Mouse (Mus musculus) intestine, embryonic 14.5 days (tissue): ENCODE measurements around the gene Ltbp4. TPM values are rescaled to one million over a fixed set of nuclear protein-coding genes. Genes with fewer than 3 reads are reported as not detected.
A peak's percentile ranks its signal among the peaks of the same experiment; 100 is the strongest.

Experiments
- ATAC-seq: fragments of 200-750 bp; cut with Nextera tagmentation; replicated peaks from 2 replicates; pipeline ENCODE4 v1.8.0; 2017; ENCODE audit warnings: low read depth, moderate number of reproducible peaks, moderate TSS enrichment, moderate library complexity; ENCODE audit not compliant: low FRiP score, low TSS enrichment
- DNase-seq: peaks from one replicate; pipeline ENCODE4 v3.0.0-alpha.2; 2018; ENCODE audit warnings: low spot score
- H3K27ac ChIP-seq: fragments of 300-500 bp; sonication (generic); 2 replicates; pipeline ENCODE4 v1.5.1; 2014; ENCODE audit warnings: low read depth, mild to moderate bottlenecking, control low read depth
- H3K27me3 ChIP-seq: fragments of 300-500 bp; sonication (generic); replicated peaks from 2 replicates; pipeline ENCODE4 v1.6.1; 2014; ENCODE audit warnings: low read length, control low read depth; ENCODE audit not compliant: control insufficient read depth, insufficient read depth
- H3K36me3 ChIP-seq: fragments of 300-500 bp; sonication (generic); 2 replicates; pipeline ENCODE4 v1.6.1; 2014; ENCODE audit warnings: low read length, control low read depth; ENCODE audit not compliant: control insufficient read depth, insufficient read depth
- H3K4me1 ChIP-seq: fragments of 300-500 bp; sonication (generic); replicated peaks from 2 replicates; pipeline ENCODE4 v1.6.1; 2014; ENCODE audit warnings: low read length, control low read depth, mixed read lengths; ENCODE audit not compliant: control insufficient read depth, insufficient read depth
- H3K4me2 ChIP-seq: fragments of 300-500 bp; sonication (generic); 2 replicates; pipeline ENCODE4 v1.6.1; 2014; ENCODE audit warnings: low read length
- H3K4me3 ChIP-seq: fragments of 300-500 bp; sonication (generic); 2 replicates; pipeline ENCODE4 v1.5.1; 2014; ENCODE audit warnings: low read depth, low read length, control low read depth, mixed read lengths
- H3K9ac ChIP-seq: fragments of 300-500 bp; sonication (generic); 2 replicates; pipeline ENCODE4 v1.6.1; 2014; ENCODE audit warnings: mild to moderate bottlenecking, low read length
- H3K9me3 ChIP-seq: fragments of 300-500 bp; sonication (generic); 2 replicates; pipeline ENCODE4 v1.6.1; 2016; ENCODE audit warnings: low read length, control low read depth; ENCODE audit not compliant: control insufficient read depth
- WGBS: fragments of 180-500 bp; shearing (Covaris S2); extraction: QIAGEN DNeasy Blood & Tissue Kit; methylation state at CpG from one replicate; pipeline ENCODE4 v1.1.7; 2014; 5-methylcytosine and 5-hydroxymethylcytosine counted together
- polyA plus RNA-seq: library from polyadenylated mRNA; unstranded; fragments of >200 nt; fragmentation: Nextera tagmentation; extraction: Ambion mirVana; gene quantifications from 2 replicates; pipeline ENCODE4 v1.2.1, GENCODE M21; 2014

The Ltbp4 gene
- polyA plus RNA-seq, 1 experiment from 2014 or later: 110 TPM

DNA sequence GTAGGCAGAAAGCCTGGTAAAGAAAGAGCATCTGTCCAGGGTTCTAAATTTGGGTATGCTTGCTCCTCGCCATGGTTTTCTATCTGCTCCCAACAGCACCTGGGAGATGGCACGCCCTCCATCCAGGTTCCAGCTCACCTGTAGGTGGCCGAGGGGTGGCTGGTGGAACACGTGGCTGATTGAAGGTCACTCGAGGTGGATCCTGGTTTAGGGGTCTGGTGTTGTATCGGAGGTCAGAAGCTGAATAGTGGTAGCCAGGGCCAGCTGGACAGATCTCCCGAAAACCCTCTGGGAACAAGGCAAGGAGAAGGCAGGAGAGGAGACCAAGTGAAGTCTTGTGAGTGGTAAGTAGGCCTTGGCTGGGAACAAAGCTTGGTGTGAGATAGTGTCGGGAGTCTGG, 10.0 kb downstream of the Ltbp4 start:
- 92% methylated on average over 8 of the region's 8 CpGs for WGBS
- peaks cover 16% of the 10 kb centered on the region for H3K4me1 ChIP-seq
- no peak overlapping the region for H3K9ac ChIP-seq

DNA sequence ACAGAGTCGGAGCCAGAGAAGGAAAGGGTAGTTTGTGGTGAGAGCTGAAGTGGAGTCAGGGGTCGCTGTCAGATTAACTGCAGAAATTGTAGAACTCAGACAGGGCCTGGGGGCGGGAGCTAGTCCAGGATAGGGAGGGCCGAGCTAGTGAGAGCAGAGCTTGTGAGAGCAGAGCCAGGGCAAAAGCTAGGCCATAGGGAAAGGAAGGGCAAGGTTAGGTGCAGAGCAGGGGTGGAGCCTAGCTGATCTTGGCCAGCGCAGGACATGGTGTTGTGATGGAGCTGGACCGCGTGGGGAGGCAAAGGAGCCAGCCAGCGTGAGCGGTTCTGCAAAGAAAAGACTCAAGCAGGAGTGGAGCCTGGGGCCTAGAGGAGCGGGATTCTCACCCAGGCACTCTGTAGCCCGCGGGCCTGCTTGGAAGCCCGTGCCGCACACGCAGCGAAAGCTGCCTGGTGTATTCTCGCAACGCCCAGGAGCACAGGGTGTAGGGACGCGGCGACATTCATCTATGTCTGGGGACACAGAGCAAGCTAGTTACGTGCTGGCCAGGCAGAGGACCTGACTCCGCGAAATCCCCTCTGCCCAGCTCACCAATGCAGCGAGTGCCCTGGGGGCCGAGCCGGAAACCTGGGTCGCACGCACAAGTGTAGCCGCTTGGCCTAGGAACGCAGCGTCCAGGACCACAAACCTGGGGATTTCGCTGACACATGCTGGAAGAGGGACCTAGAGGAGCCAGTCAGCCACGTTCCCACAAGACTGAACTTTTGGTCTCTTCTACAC, 11.2 kb downstream of the Ltbp4 start:
- no peak overlapping the region for H3K9ac ChIP-seq
- H3K27ac ChIP-seq: no peak overlapping the region

More for the DNA sequence above, 10.0 kb downstream of the Ltbp4 start:
- no peak for DNase-seq
- no peaks in the 10 kb centered on the region for H3K9me3 ChIP-seq
- peaks cover 34% of the 10 kb centered on the region for H3K36me3 ChIP-seq
- H3K4me2 ChIP-seq: no peak overlapping the region
- peaks cover 42% of the 10 kb centered on the region for H3K27me3 ChIP-seq
- H3K4me3 ChIP-seq: no peak overlapping the region
- no peak overlapping the region for H3K27ac ChIP-seq
- ATAC-seq: no peak

DNA sequence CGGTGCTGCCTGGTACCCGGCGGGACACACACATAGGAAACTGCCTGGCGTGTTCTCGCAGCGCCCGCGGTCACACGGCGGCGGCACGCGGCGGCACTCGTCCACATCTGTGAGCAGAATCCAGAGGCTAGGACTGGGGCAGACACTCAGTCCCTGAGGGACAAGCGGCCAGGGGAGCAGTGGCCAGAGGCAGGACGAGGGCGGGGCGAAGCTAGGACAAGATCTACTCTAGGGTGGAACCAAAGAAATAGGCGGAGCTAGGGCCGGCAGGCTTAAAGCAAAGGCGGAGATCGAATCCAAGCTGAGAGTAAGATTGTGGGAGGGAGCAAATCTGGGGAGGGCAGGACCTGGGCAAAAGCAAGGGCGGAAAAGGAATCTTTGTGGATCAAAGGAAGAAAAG, 11.8 kb downstream of the Ltbp4 start:
- Histone ChIP-seq H3K9ac (no peak overlapping the region), H3K27ac (no peak overlapping the region), H3K4me2 (peak overlapping the region; percentile 14), H3K4me1 (peaks cover 9% of the 10 kb centered on the region), H3K4me3 (peak overlapping the region; percentile 3), H3K9me3 (no peaks in the 10 kb centered on the region), H3K27me3 (peaks cover 42% of the 10 kb centered on the region), H3K36me3 (peaks cover 50% of the 10 kb centered on the region)
- WGBS: 12% methylated on average over 24 of the region's 24 CpGs
- no peak for ATAC-seq
- DNase-seq: no peak

More for the DNA sequence above, 11.2 kb downstream of the Ltbp4 start:
- ATAC-seq: no peak
- 47% methylated on average over 34 of the region's 34 CpGs for WGBS
- Histone ChIP-seq H3K4me2 (peak overlapping the region; percentile 14), H3K4me1 (peaks cover 9% of the 10 kb centered on the region), H3K36me3 (peaks cover 46% of the 10 kb centered on the region), H3K9me3 (no peaks in the 10 kb centered on the region), H3K4me3 (peak overlapping the region; percentile 3), H3K27me3 (peaks cover 42% of the 10 kb centered on the region)
- no peak for DNase-seq

DNA sequence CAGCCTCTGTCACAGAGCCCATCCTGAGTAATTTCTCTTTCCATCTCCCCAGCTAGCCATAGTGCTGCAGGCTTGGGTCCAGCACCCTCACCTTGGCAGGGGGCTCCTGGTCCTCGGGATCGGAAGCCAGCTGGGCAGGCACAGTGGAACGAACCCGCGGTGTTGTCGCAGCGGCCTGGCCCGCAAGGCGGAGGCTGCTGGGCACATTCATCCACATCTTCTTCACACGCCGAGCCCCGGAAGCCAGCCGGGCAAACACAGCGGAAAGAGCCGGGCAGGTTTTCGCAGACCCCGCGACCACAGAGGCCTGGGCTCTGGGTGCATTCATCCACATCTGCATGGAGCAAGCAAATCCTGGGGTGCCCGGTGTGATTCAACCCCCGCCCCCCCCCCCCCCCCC, 12.6 kb downstream of the Ltbp4 start:
- DNase-seq (no peak), ATAC-seq (no peak)
- peaks cover 9% of the 10 kb centered on the region; the same call in 1 of the 2 replicates for H3K4me1 ChIP-seq
- peaks cover 35% of the 10 kb centered on the region for H3K27me3 ChIP-seq
- H3K9me3 ChIP-seq: no peaks in the 10 kb centered on the region
- no peak overlapping the region for H3K27ac ChIP-seq
- peaks cover 50% of the 10 kb centered on the region for H3K36me3 ChIP-seq
- H3K9ac ChIP-seq: no peak overlapping the region
- H3K4me2 ChIP-seq: no peak overlapping the region
- no peak overlapping the region for H3K4me3 ChIP-seq
- WGBS: 51% methylated on average over 20 of the region's 20 CpGs

DNA sequence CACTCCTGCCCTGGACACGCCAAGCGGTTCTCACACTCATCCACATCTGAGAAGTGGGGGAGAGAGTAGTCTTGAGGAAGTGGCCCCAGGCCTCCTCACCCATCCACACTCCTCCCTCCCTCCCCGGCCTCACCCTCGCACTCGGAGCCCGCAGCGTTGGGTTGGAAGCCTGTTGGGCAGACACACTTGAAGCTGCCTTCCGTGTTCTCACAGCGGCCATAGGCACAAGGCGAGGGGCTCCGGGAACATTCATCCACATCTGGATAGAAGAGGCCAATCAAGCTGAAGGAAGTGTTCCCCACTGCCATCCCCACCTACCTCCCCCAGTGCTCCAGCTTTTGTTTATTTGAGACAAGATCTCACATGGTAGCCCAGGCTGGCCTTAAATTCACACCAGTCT, 13.3 kb downstream of the Ltbp4 start:
- Histone ChIP-seq H3K36me3 (peaks cover 55% of the 10 kb centered on the region), H3K27ac (no peak overlapping the region)
- 96% methylated on average over 11 of the region's 11 CpGs for WGBS

DNA sequence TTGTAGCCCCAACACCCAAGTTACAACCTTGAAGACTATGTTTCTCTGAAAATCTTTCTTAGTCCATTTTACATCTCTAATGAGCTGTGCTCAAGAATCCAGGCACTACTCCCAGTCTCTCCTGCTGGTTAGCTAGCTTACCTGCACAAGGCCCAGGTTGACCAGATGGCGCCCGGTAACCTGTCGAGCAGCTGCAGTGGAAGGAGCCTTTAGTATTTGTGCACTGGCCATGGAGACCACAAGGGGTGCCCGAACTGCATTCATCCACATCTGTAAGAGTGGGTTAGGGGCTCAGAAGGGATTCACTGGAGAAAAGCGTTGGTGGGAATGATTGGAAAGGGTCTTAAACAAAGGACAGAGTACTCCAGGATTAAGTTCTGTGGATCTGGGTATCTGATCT, 14.5 kb downstream of the Ltbp4 start:
- 92% methylated on average over 5 of the region's 5 CpGs for WGBS
- Histone ChIP-seq H3K4me1 (0 out of 2 replicates have a peak, but pooled peaks cover 5% of the 10 kb centered on the region), H3K4me3 (no peak overlapping the region), H3K27ac (no peak overlapping the region), H3K9me3 (no peaks in the 10 kb centered on the region), H3K4me2 (no peak overlapping the region), H3K36me3 (peaks cover 64% of the 10 kb centered on the region), H3K27me3 (peaks cover 23% of the 10 kb centered on the region), H3K9ac (no peak overlapping the region)
- ATAC-seq (no peak), DNase-seq (no peak)

More for the DNA sequence above, 13.3 kb downstream of the Ltbp4 start:
- Histone ChIP-seq H3K4me3 (no peak overlapping the region), H3K4me2 (no peak overlapping the region), H3K9ac (no peak overlapping the region), H3K4me1 (peaks cover 5% of the 10 kb centered on the region; the same call in 1 of the 2 replicates), H3K27me3 (peaks cover 31% of the 10 kb centered on the region), H3K9me3 (no peaks in the 10 kb centered on the region)
- ATAC-seq (no peak), DNase-seq (no peak)

DNA sequence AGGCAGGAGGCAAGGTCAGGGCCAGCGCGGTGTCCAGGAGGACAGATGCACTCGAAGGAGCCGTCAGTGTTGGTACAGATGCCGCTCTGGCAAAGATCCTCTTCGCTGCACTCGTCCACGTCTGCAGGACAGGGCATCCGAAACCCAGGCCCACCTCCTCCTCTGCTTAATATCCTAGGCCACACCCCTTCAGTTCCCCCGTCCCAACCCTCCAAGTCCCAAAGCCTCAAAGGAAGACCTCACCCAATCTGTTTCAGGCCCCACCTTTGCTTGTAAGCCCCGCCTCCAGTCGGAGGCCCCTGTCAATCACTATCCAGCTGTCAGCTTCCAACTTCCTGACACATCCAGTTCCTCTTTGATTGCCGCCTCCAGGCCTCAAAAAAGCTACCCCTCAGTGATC, 15.2 kb downstream of the Ltbp4 start:
- 25% methylated on average over 13 of the region's 13 CpGs for WGBS
- no peak overlapping the region for H3K4me3 ChIP-seq
- no peaks in the 10 kb centered on the region for H3K9me3 ChIP-seq
- no peak overlapping the region for H3K4me2 ChIP-seq
- DNase-seq (no peak), ATAC-seq (no peak)
- H3K27me3 ChIP-seq: peaks cover 17% of the 10 kb centered on the region
- no peak overlapping the region for H3K9ac ChIP-seq
- H3K27ac ChIP-seq: no peak overlapping the region
- H3K4me1 ChIP-seq: 0 out of 2 replicates have a peak, but pooled peaks cover 5% of the 10 kb centered on the region
- peaks cover 63% of the 10 kb centered on the region for H3K36me3 ChIP-seq

DNA sequence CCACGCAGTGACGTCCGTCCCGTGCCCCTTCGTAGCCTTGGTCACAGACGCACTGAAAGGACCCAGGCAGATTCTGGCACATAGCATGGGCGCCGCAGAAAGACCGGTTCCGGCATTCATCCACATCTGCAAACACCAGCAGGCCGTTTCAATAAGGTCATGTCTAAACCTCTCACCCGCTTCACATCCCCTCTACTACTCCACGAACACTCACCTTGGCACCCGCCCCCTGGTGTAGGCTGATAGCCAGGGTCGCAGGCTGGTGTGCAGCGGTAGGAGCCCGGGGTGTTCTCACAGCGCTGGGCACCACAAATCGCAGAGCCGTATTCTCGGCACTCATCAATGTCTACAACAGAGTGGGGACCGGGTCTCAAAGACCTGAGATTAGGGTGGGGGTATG, 18.1 kb downstream of the Ltbp4 start:
- Histone ChIP-seq H3K27ac (no peak overlapping the region), H3K4me2 (no peak overlapping the region), H3K4me1 (no peaks in the 10 kb centered on the region), H3K36me3 (peaks cover 61% of the 10 kb centered on the region), H3K4me3 (no peak overlapping the region), H3K27me3 (no peaks in the 10 kb centered on the region), H3K9me3 (peaks cover 4% of the 10 kb centered on the region; the same call in 1 of the 2 replicates), H3K9ac (no peak overlapping the region)
- 91% methylated on average over 22 of the region's 22 CpGs for WGBS
- ATAC-seq (no peak), DNase-seq (no peak)

DNA sequence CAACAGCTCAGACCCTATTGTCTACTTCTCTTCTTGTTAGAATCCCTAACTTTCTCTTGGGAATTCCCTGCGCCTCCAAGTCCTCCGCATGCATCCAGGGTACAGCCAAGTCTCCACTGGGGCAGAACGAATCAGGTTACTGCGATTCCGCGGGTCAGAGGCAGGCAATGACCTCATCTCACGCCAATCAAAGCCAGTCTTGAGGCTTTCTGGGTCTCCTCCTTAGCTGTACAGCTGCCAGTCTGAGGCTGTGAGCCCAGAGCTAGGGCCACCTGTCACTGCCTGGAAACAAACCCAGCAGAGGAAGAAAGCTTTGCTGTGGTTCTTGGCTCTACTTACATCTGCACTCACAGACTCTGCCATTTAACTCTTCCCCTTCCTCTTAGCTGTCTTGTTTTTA, 21.5 kb downstream of the Ltbp4 start:
- H3K27me3 ChIP-seq: no peaks in the 10 kb centered on the region
- no peak overlapping the region for H3K4me2 ChIP-seq
- ATAC-seq (no peak), DNase-seq (no peak)
- no peak overlapping the region for H3K27ac ChIP-seq
- peaks cover 46% of the 10 kb centered on the region for H3K36me3 ChIP-seq
- H3K9ac ChIP-seq: no peak overlapping the region
- H3K4me1 ChIP-seq: no peaks in the 10 kb centered on the region
- peaks cover 8% of the 10 kb centered on the region; the same call in 1 of the 2 replicates for H3K9me3 ChIP-seq
- WGBS: 52% methylated on average over 7 of the region's 7 CpGs
- no peak overlapping the region for H3K4me3 ChIP-seq
